Mouse (Mus musculus) heart, embryonic 16.5 days (tissue): Measurements from ENCODE around the gene Mapt. TPM values are rescaled to one million over a fixed set of nuclear protein-coding genes. Genes with fewer than 3 reads are reported as not detected.
"Not testable (repeated sequence)": the region's sequence is repeated elsewhere in the genome, so short reads cannot be mapped to it uniquely, and the experiment has no call there.

Source experiments
- ATAC-seq: fragments of 200-750 bp; cut with Nextera tagmentation; replicated peaks from 2 replicates; pipeline ENCODE4 v1.8.0; 2017; ENCODE audit warnings: moderate number of reproducible peaks; ENCODE audit not compliant: insufficient read depth, low FRiP score; ENCODE audit errors: extremely low read depth
- H3K27ac ChIP-seq: fragments of 300-500 bp; sonication (generic); 2 replicates; pipeline ENCODE4 v1.5.1; 2014; ENCODE audit warnings: mild to moderate bottlenecking, low read length, control low read depth, moderate library complexity
- H3K27me3 ChIP-seq: fragments of 300-500 bp; sonication (generic); 2 replicates; pipeline ENCODE4 v1.6.1; 2014; ENCODE audit warnings: low read length, mixed read lengths; ENCODE audit not compliant: control insufficient read depth, insufficient read depth
- H3K36me3 ChIP-seq: fragments of 300-500 bp; sonication (generic); 2 replicates; pipeline ENCODE4 v1.6.1; 2014; ENCODE audit not compliant: control insufficient read depth, insufficient read depth
- H3K4me1 ChIP-seq: fragments of 300-500 bp; sonication (generic); 2 replicates; pipeline ENCODE4 v1.6.1; 2014; ENCODE audit warnings: low read length, mixed read lengths; ENCODE audit not compliant: control insufficient read depth, insufficient read depth
- H3K4me2 ChIP-seq: fragments of 300-500 bp; sonication (generic); 2 replicates; pipeline ENCODE4 v1.6.1; 2014; ENCODE audit warnings: low read depth, mild to moderate bottlenecking, control low read depth, low read length
- H3K4me3 ChIP-seq: fragments of 300-500 bp; sonication (generic); 2 replicates; pipeline ENCODE4 v1.5.1; 2014; ENCODE audit warnings: mild to moderate bottlenecking, control low read depth, low read length
- H3K9ac ChIP-seq: fragments of 300-500 bp; sonication (generic); 2 replicates; pipeline ENCODE4 v1.6.1; 2014; ENCODE audit warnings: low read length, control low read depth
- H3K9me3 ChIP-seq: fragments of 300-500 bp; sonication (generic); replicated peaks from 2 replicates; pipeline ENCODE4 v1.6.1; 2016; ENCODE audit warnings: low read length; ENCODE audit not compliant: control insufficient read depth
- WGBS: fragments of 180-500 bp; shearing (Covaris S2); extraction: QIAGEN DNeasy Blood & Tissue Kit; methylation state at CpG from one replicate; pipeline ENCODE4 v1.1.7; 2014; 5-methylcytosine and 5-hydroxymethylcytosine counted together
- polyA plus RNA-seq: library from polyadenylated mRNA; unstranded; fragments of >200 nt; fragmentation: Nextera tagmentation; extraction: Ambion mirVana; gene quantifications from 2 replicates; pipeline ENCODE4 v1.2.1, GENCODE M21; 2015

The Mapt gene
- polyA plus RNA-seq, 1 experiment from 2014 or later: 0.88 TPM

DNA sequence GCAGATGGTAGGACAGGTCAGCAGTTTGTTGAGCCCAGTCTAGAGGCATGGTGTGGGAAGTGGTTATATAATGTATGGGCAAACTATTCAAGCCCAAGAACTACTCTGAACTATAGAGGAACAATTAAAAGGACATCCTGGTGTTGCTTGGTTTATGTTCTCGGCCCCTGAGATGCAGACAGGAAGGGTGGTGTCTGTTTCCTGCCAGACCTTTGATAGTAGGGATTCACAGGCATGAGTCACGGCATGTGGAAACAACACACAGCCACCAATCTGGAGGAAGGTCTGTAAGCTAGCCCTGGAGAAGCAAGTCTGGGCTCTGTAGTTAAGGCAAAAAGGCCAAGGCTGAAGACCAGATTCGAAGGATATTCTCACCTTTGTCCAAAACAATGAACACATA is 27.9 kb upstream of the Mapt start:
- no peak for ATAC-seq
- WGBS: 45% methylated on average over 3 of the region's 3 CpGs

DNA sequence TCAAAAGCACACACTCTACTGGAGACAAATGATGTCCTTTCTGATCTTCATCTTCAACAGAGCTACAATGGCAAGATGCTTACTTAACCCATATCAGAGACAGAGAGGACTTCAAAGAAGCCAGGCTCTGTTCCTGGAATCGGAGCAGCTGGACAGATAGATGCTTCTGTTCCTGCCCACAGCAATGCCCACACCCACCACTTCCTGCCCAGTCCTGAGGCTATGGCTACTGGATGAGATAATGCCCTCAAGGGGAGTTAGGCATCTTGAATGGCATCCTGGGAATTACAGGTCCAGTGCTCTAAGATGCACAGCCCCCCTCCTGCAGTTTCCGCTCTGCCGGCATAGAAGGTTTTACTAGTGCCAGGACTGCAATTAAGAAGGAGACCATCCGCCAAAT is 24.6 kb upstream of the Mapt start:
- 63% methylated on average over 4 of the region's 4 CpGs for WGBS
- H3K4me1 ChIP-seq: no peaks in the 10 kb centered on the region
- no peaks in the 10 kb centered on the region for H3K36me3 ChIP-seq
- H3K27me3 ChIP-seq: no peaks in the 10 kb centered on the region
- H3K9ac ChIP-seq: no peak overlapping the region
- H3K9me3 ChIP-seq: peaks cover 8% of the 10 kb centered on the region; the same call in 1 of the 2 replicates
- no peak overlapping the region for H3K4me3 ChIP-seq
- no peak overlapping the region for H3K4me2 ChIP-seq
- no peak for ATAC-seq
- H3K27ac ChIP-seq: no peak overlapping the region

More for the DNA sequence above, 27.9 kb upstream of the Mapt start:
- Histone ChIP-seq H3K27ac (no peak overlapping the region), H3K4me2 (no peak overlapping the region), H3K4me1 (no peaks in the 10 kb centered on the region), H3K9me3 (peaks cover 10% of the 10 kb centered on the region; the same call in 1 of the 2 replicates), H3K9ac (no peak overlapping the region), H3K27me3 (peaks cover 2% of the 10 kb centered on the region), H3K36me3 (no peaks in the 10 kb centered on the region), H3K4me3 (no peak overlapping the region)

DNA sequence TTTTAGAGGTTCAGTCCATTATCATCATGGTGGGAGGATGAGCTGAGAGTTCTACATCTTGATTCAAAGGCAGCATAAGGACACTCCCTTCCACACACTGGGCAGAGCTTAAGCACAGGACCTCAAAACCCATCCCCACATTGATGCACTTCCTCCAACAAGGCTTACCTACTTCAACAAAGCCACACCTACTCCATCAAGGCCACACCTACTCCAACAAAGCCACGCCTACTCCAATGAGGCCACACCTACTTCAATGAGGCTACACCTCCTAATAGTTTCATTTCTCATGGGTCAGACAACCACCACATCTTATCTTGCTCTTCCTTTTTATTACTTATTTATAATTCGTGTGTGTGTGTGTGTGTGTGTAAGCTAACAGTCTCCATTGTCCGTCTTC is 22.1 kb upstream of the Mapt start:
- WGBS: 57% methylated on average over 3 of the region's 3 CpGs
- Histone ChIP-seq H3K9ac (no peak overlapping the region), H3K4me2 (no peak overlapping the region), H3K27ac (no peak overlapping the region), H3K36me3 (no peaks in the 10 kb centered on the region), H3K27me3 (no peaks in the 10 kb centered on the region), H3K4me3 (no peak overlapping the region), H3K9me3 (no peaks in the 10 kb centered on the region; the same call in none of the 2 replicates), H3K4me1 (no peaks in the 10 kb centered on the region)
- no peak for ATAC-seq

DNA sequence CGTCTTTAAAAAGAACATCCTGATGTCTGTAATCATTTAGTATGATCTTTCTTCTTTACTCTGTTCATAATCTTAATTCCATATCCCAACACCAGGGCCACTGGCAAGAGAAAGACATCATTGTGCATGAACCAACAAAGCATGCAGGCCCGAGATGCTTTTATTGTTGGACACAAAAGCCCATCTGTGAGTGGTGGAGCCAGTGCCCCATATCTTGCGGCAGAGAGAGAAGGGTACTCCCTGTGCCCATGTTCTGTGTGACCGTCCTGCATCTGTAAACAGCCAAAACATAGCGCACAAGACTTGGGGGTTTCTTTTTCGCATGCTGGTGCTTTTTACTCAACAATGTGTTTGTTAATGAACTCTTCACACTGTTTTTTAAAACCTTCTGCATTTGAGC is 19.9 kb upstream of the Mapt start:
- no peaks in the 10 kb centered on the region; the same call in 1 of the 2 replicates for H3K9me3 ChIP-seq
- no peaks in the 10 kb centered on the region for H3K4me1 ChIP-seq
- no peak overlapping the region for H3K27ac ChIP-seq
- H3K9ac ChIP-seq: no peak overlapping the region
- no peak overlapping the region for H3K4me2 ChIP-seq
- no peaks in the 10 kb centered on the region for H3K27me3 ChIP-seq
- H3K36me3 ChIP-seq: no peaks in the 10 kb centered on the region
- no peak for ATAC-seq
- H3K4me3 ChIP-seq: no peak overlapping the region
- 79% methylated on average over 6 of the region's 6 CpGs for WGBS

- ATAC-seq: not testable (repeated sequence)
- WGBS: 90% methylated on average over 5 of the region's 5 CpGs
These were observed 17.1 kb upstream of the Mapt start for GRCm38 (mm10) chr11:104214128-104214527.

DNA sequence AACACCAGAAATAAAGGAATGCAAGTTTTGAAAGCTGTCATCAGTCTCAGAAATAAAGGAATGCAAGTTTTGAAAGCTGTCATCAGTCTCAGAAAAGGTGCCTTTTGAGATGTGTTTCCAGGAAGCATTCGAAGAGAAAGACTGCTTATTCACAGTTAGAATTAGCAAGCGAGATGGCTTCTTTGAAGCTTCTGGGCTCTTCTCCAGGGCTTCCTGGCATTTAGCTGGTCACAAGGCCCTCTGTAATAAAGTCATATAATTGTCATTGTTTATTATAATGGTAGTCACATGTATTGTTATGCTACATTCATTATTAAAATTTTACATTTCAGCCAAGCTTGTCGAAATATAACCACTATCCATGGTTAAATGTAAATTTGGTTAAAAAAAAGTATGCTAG is 13.1 kb upstream of the Mapt start:
- Histone ChIP-seq H3K27me3 (no peaks in the 10 kb centered on the region), H3K9me3 (no peaks in the 10 kb centered on the region; the same call in 1 of the 2 replicates), H3K27ac (no peak overlapping the region), H3K36me3 (no peaks in the 10 kb centered on the region), H3K9ac (no peak overlapping the region), H3K4me2 (no peak overlapping the region), H3K4me3 (no peak overlapping the region), H3K4me1 (no peaks in the 10 kb centered on the region)
- no peak for ATAC-seq
- 72% methylated on average over 3 of the region's 3 CpGs for WGBS

More at GRCm38 (mm10) chr11:104214128-104214527, 17.1 kb upstream of the Mapt start:
- H3K27ac ChIP-seq, H3K9me3 ChIP-seq, H3K4me1 ChIP-seq, H3K4me2 ChIP-seq, H3K36me3 ChIP-seq, H3K9ac ChIP-seq, H3K27me3 ChIP-seq, H3K4me3 ChIP-seq: not testable (repeated sequence)

DNA sequence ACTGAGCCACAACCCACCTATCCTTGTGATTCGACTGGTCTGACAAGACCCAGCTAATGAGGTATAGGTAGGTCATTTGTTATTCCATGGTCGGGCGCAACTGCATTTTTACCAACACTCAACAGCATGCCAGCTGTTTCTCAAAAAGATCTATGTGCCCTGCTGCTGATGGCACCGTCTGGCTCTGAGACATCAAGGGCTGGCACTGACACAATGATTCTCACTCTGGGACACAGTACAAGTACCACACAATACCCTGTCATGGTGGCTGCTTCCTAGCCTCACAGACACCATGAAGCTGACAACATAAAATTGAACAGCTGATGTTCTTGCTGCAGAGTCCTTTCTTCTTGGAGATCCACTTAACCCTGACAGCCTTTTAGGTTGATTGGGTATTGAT is 10.9 kb upstream of the Mapt start:
- 70% methylated on average over 4 of the region's 4 CpGs for WGBS
- no peak for ATAC-seq
- H3K27me3 ChIP-seq: no peaks in the 10 kb centered on the region
- H3K9me3 ChIP-seq: no peaks in the 10 kb centered on the region
- no peak overlapping the region for H3K4me2 ChIP-seq
- H3K4me1 ChIP-seq: no peaks in the 10 kb centered on the region
- no peak overlapping the region for H3K27ac ChIP-seq
- H3K4me3 ChIP-seq: no peak overlapping the region
- H3K36me3 ChIP-seq: no peaks in the 10 kb centered on the region
- H3K9ac ChIP-seq: no peak overlapping the region

DNA sequence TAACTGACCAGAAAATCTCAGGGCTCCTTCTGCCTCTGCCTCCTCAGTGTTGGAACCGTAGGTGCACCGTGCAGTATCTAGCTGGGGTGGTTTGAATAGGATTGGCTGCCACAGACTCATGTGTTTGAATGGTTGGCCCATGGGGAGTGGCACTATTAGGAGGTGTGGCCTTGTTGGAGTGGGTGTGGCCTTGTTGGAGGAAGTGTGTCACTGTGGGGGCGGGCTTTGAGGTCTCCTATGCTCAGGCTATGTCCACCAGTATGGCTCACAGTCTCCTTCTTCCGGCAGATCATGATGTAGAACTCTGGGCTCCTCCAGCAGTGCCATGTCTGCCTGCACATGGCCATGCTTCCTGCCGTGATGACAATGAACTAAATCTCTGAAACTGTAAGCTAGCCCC is 9.4 kb upstream of the Mapt start:
- Histone ChIP-seq H3K27ac (no peak overlapping the region), H3K4me2 (no peak overlapping the region), H3K4me1 (no peaks in the 10 kb centered on the region), H3K4me3 (no peak overlapping the region), H3K9me3 (no peaks in the 10 kb centered on the region), H3K27me3 (no peaks in the 10 kb centered on the region), H3K9ac (no peak overlapping the region), H3K36me3 (no peaks in the 10 kb centered on the region)
- 70% methylated on average over 5 of the region's 5 CpGs for WGBS
- ATAC-seq: no peak

DNA sequence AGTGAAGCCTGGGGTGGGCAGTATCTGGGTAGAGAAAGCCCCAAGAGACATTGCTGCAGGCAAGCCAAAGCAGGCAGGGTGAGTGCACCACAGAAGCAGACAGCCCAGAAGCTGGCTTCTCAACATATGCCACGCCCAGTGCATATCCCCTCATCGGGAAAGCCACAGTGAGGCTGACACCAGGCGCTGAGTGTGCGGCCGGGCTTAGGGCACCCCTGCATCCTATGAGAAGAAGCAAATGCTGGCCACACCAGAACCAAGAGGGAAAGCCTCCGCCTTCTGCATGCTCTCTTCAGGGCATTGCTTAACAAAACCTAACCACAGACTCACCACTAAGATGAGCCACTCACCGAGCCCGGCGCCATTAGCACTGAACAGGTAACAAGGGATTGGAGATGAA is 7.9 kb upstream of the Mapt start:
- WGBS: 65% methylated on average over 9 of the region's 9 CpGs
- H3K27ac ChIP-seq: no peak overlapping the region
- no peaks in the 10 kb centered on the region for H3K36me3 ChIP-seq
- no peak overlapping the region for H3K4me3 ChIP-seq
- H3K9me3 ChIP-seq: no peaks in the 10 kb centered on the region
- H3K9ac ChIP-seq: no peak overlapping the region
- no peaks in the 10 kb centered on the region for H3K27me3 ChIP-seq
- H3K4me2 ChIP-seq: no peak overlapping the region
- no peaks in the 10 kb centered on the region for H3K4me1 ChIP-seq
- no peak for ATAC-seq

- ATAC-seq: no peak
- peaks cover 16% of the 10 kb centered on the region for H3K4me1 ChIP-seq
- H3K9me3 ChIP-seq: no peaks in the 10 kb centered on the region
- H3K4me2 ChIP-seq: no peak overlapping the region
- H3K9ac ChIP-seq: no peak overlapping the region
- H3K27ac ChIP-seq: no peak overlapping the region
- no peak overlapping the region for H3K4me3 ChIP-seq
- H3K36me3 ChIP-seq: no peaks in the 10 kb centered on the region
- 64% methylated on average over 4 of the region's 4 CpGs for WGBS
- peaks cover 31% of the 10 kb centered on the region for H3K27me3 ChIP-seq
These were observed 1.8 kb upstream of the Mapt start for GRCm38 (mm10) chr11:104229391-104229790.
